Mouse (Mus musculus): ENCODE data around the gene Lrrc4c. TPM values are rescaled to one million over a fixed set of nuclear protein-coding genes. Genes with fewer than 3 reads are reported as not detected.

Lrrc4c gene
- total and polyA plus RNA-seq, 2 experiments from 2014 or later, result 51.8 to 66.4 TPM

DNA sequence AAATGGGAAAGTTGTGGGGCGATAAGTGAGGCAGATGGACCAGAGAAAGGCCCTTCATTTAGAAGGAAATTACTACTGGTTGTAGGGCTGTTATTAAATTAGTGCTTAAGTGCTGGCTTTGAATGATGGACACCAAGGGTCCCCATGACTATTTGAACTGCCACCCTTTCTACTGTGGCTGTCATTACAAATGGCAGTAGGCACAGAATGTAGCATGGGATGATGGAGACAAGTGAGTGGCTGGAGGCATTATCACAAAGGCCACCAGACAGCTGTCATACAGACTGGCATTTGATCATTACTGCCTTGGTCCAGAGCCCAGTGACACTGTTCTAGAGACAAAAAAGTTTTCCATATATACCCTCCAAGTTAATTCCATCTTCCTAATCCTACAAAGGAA is 1000.6 kb downstream of the Lrrc4c start:
- Histone ChIP-seq H3K9ac (replicated peaks; ENCODE audit: low read length, poor library complexity, severe bottlenecking) (no peak overlapping the region), H3K4me3 (ENCODE audit: low read depth, low read length) (no peak overlapping the region), H3K4me1 (ENCODE audit: insufficient read depth, low read length) (no peaks in the 10 kb centered on the region), H3K27ac (ENCODE audit: low read depth, low read length) (no peak overlapping the region), H3K27me3 (ENCODE audit: insufficient read depth, low read length) (no peaks in the 10 kb centered on the region), H3K9me3 (ENCODE audit: low read length) (no peaks in the 10 kb centered on the region), H3K36me3 (ENCODE audit: insufficient read depth, low read length) (no peaks in the 10 kb centered on the region), H3K4me2 (ENCODE audit: low read depth, low read length, poor library complexity, severe bottlenecking) (no peak overlapping the region)
- no peak for DNase-seq (ENCODE audit: low spot score)
- WGBS, result 78% methylated on average over 1 of the region's 1 CpGs
- no peak for ATAC-seq (ENCODE audit: low FRiP score)
- no peak for TF ChIP-seq CTCF (IDR thresholded peaks at IDR 0.05)

DNA sequence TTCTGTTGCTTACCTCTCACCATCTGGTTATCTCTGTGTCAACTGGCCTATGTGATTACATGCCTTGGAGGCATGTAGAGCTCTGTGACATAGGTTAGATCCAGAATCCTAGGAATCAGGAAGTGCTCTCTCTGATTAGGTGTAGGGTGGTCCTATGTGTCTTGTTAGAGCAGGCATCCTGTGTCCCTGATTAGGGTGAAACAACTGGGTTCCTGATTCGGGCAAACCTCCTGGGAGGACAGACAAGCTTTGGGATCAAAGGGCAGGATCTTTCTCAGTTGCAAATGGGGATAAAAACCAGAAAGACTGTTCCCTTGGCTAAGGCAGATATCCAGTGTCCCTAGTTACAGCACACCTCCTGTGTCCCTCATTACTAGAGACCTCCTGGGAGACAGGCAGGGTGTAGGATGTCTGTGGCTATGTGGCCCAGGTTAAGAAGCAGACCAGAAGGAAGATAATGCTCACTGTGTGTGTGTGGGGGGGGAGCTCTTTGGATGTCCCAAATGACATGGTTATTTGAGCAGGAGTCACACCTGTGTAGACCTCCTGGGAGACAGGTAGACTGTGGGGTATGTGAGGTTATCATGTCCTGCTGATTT is 1014.2 kb downstream of the Lrrc4c start:
- ATAC-seq (ENCODE audit: low FRiP score) (no peak), DNase-seq (ENCODE audit: low spot score) (no peak)
- no peak overlapping the region for H3K27ac ChIP-seq (ENCODE audit: low read depth, low read length)
- H3K36me3 ChIP-seq (ENCODE audit: insufficient read depth, low read length), result no peaks in the 10 kb centered on the region
- H3K4me3 ChIP-seq (ENCODE audit: low read depth, low read length), result no peak overlapping the region
- H3K4me2 ChIP-seq (ENCODE audit: low read depth, low read length, poor library complexity, severe bottlenecking), result no peak overlapping the region
- H3K9ac ChIP-seq (replicated peaks; ENCODE audit: low read length, poor library complexity, severe bottlenecking), result no peak overlapping the region
- no peaks in the 10 kb centered on the region for H3K9me3 ChIP-seq (ENCODE audit: low read length)
- TF ChIP-seq CTCF (IDR thresholded peaks at IDR 0.05), result no peak
- no peaks in the 10 kb centered on the region for H3K4me1 ChIP-seq (ENCODE audit: insufficient read depth, low read length)
- H3K27me3 ChIP-seq (ENCODE audit: insufficient read depth, low read length), result no peaks in the 10 kb centered on the region
- WGBS, result 69% methylated on average over 1 of the region's 1 CpGs

DNA sequence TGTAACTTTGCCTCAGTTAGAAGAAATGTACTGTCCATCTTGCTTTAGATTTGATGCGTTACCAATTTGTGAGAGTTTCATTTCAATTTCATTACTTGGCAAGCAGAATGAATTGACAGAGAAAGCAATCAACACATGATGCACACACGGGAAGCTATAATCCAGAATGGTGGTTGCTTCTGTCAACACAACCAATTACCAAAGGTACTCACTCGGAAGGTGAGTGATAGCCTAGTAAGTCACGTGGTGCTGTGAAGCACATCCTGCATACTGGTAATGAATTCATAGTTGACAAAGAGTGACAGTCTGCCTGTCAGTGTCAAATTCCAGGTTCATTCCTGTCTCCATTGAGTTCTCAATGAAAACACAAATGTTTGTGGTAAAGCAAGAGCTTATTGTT is 1021.7 kb downstream of the Lrrc4c start:
- 76% methylated on average over 4 of the region's 4 CpGs for WGBS
- ATAC-seq (ENCODE audit: low FRiP score), result no peak
- no peak for DNase-seq (ENCODE audit: low spot score)

DNA sequence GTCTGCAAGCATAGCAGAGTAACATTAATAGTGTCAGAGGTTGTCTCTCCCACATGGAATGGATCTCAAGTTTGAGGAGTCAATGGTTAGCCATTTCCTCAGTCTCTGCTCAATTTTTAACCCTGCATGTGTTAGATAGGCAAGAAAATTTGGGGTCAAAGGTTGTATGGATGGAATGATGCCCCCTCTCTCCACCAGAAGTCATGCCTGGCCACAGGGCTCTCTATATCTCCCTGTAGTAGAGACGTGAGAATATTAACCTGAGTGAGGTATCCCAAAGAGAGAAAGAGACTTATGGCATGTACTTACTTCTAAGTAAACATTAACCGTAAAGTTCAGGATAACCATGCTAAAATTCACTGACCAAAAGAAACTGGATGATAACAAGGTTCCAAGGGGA is 1043.3 kb downstream of the Lrrc4c start:
- H3K36me3 ChIP-seq (ENCODE audit: insufficient read depth, low read length), result no peaks in the 10 kb centered on the region
- no peak overlapping the region for H3K4me3 ChIP-seq (ENCODE audit: low read depth, low read length)
- no peaks in the 10 kb centered on the region for H3K27me3 ChIP-seq (ENCODE audit: insufficient read depth, low read length)
- WGBS, result 94% methylated on average over 2 of the region's 2 CpGs
- H3K9me3 ChIP-seq (ENCODE audit: low read length), result no peaks in the 10 kb centered on the region
- no peaks in the 10 kb centered on the region for H3K4me1 ChIP-seq (ENCODE audit: insufficient read depth, low read length)
- no peak overlapping the region for H3K4me2 ChIP-seq (ENCODE audit: low read depth, low read length, poor library complexity, severe bottlenecking)
- ATAC-seq (ENCODE audit: low FRiP score) (no peak), DNase-seq (ENCODE audit: low spot score) (no peak)
- H3K27ac ChIP-seq (ENCODE audit: low read depth, low read length), result no peak overlapping the region
- H3K9ac ChIP-seq (replicated peaks; ENCODE audit: low read length, poor library complexity, severe bottlenecking), result no peak overlapping the region
- TF ChIP-seq CTCF (IDR thresholded peaks at IDR 0.05), result no peak

More for the DNA sequence above, 1021.7 kb downstream of the Lrrc4c start:
- Histone ChIP-seq H3K36me3 (ENCODE audit: insufficient read depth, low read length) (no peaks in the 10 kb centered on the region), H3K9me3 (ENCODE audit: low read length) (no peaks in the 10 kb centered on the region), H3K4me2 (ENCODE audit: low read depth, low read length, poor library complexity, severe bottlenecking) (no peak overlapping the region), H3K27ac (ENCODE audit: low read depth, low read length) (no peak overlapping the region), H3K4me3 (ENCODE audit: low read depth, low read length) (no peak overlapping the region), H3K27me3 (ENCODE audit: insufficient read depth, low read length) (no peaks in the 10 kb centered on the region), H3K9ac (replicated peaks; ENCODE audit: low read length, poor library complexity, severe bottlenecking) (no peak overlapping the region), H3K4me1 (ENCODE audit: insufficient read depth, low read length) (no peaks in the 10 kb centered on the region)
- TF ChIP-seq CTCF (IDR thresholded peaks at IDR 0.05), result no peak

DNA sequence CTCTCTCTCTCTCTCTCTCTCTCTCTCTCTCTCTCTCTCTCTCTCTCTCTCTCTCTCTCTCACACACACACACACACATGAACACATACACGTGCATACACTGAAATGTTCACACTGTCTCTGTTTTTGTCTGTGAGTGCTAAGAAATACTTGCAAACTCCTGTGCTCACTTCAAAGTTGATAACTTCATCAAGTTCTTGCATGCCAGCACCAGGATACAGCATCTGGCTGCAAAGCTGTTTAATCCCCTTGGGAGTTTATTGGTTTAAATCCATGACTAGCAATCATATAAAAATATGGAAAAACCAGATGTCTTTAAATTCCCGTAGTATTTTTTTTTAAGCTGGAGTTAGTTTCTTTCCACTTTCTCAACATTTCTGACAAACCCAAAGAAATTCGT is 1052.0 kb downstream of the Lrrc4c start:
- no peak overlapping the region for H3K4me3 ChIP-seq (ENCODE audit: low read depth, low read length)
- no peak for ATAC-seq (ENCODE audit: low FRiP score)
- 75% methylated on average over 3 of the region's 3 CpGs for WGBS
- H3K4me1 ChIP-seq (ENCODE audit: insufficient read depth, low read length), result no peaks in the 10 kb centered on the region
- no peak overlapping the region for H3K27ac ChIP-seq (ENCODE audit: low read depth, low read length)
- DNase-seq (ENCODE audit: low spot score), result no peak
- H3K9ac ChIP-seq (replicated peaks; ENCODE audit: low read length, poor library complexity, severe bottlenecking), result no peak overlapping the region
- H3K27me3 ChIP-seq (ENCODE audit: insufficient read depth, low read length), result no peaks in the 10 kb centered on the region
- H3K4me2 ChIP-seq (ENCODE audit: low read depth, low read length, poor library complexity, severe bottlenecking), result no peak overlapping the region
- no peaks in the 10 kb centered on the region for H3K36me3 ChIP-seq (ENCODE audit: insufficient read depth, low read length)
- no peaks in the 10 kb centered on the region for H3K9me3 ChIP-seq (ENCODE audit: low read length)
- no peak for TF ChIP-seq CTCF (IDR thresholded peaks at IDR 0.05)

DNA sequence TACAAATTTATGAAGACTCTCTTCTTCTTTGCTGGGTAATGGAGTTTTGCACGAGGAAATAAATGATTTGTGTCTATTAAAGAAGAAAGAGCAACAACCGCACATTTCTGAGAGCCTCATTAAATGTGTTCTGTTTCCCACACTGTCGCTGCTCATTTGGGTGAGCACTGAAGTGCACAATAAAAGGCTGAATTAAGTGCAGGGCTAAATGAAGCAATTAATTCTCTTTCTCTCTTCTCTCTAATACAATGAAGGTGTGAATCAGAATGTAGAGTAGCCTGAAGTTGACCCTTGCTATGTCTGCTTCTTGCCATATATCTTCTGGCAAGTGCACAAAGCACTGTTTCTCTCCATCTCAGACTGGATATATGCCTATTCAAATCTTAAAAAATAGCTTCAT is 1073.5 kb downstream of the Lrrc4c start:
- H3K36me3 ChIP-seq (ENCODE audit: insufficient read depth, low read length), result no peaks in the 10 kb centered on the region
- WGBS, result 67% methylated on average over 3 of the region's 3 CpGs
- H3K9ac ChIP-seq (replicated peaks; ENCODE audit: low read length, poor library complexity, severe bottlenecking), result no peak overlapping the region
- no peaks in the 10 kb centered on the region for H3K4me1 ChIP-seq (ENCODE audit: insufficient read depth, low read length)
- TF ChIP-seq CTCF (IDR thresholded peaks at IDR 0.05), result no peak
- no peak overlapping the region for H3K27ac ChIP-seq (ENCODE audit: low read depth, low read length)
- H3K4me3 ChIP-seq (ENCODE audit: low read depth, low read length), result no peak overlapping the region
- ATAC-seq (ENCODE audit: low FRiP score), result no peak
- no peaks in the 10 kb centered on the region for H3K9me3 ChIP-seq (ENCODE audit: low read length)
- peak; percentile 3 for DNase-seq (ENCODE audit: low spot score)
- no peaks in the 10 kb centered on the region for H3K27me3 ChIP-seq (ENCODE audit: insufficient read depth, low read length)
- H3K4me2 ChIP-seq (ENCODE audit: low read depth, low read length, poor library complexity, severe bottlenecking), result no peak overlapping the region
